Mouse (Mus musculus): Measurements from ENCODE around the gene Osmr. TPM values are rescaled to one million over a fixed set of nuclear protein-coding genes. Genes with fewer than 3 reads are reported as not detected.

The Osmr gene
- 4.3 and 5.8 TPM in 2 replicates for polyA plus RNA-seq (2015; fragmentation: Nextera tagmentation; extraction: Ambion mirVana)

GRCm38 (mm10) chr15:6874601-6875019 lies at the start of gene Osmr:
Gene Osmr (minus strand): TSS chr15:6874969.

Other genes with a start within 250 kb of the Osmr start
- gene Rictor, start 166.6 kb downstream of the Osmr start, polyA plus RNA-seq (2015; fragmentation: Nextera tagmentation; extraction: Ambion mirVana), result 25.2 and 27.7 TPM in 2 replicates
- gene Lifr, start 215.6 kb upstream of the Osmr start, polyA plus RNA-seq (2015; fragmentation: Nextera tagmentation; extraction: Ambion mirVana), result 13.1 and 21.0 TPM in 2 replicates

All from spleen, postnatal 0 days (tissue).